Mouse (Mus musculus) spleen, postnatal 36 days (tissue): ENCODE results near the gene Vax2.

Experiments used
- DNase-seq, 2 experiments: peaks; one replicate each; pipeline ENCODE4 v3.0.0; 2022; ENCODE audit warnings: low spot score in 2 of 2, mixed read lengths in 1 of 2

The Vax2 gene

GRCm38 (mm10) chr6:83711067-83711675, at the start of gene Vax2:
Gene Vax2 (plus strand): TSS chr6:83711264.
- peak; percentile 16 to 17 for DNase-seq

GRCm38 (mm10) chr6:83665009-83665408, 46.1 kb upstream of the Vax2 start:
- DNase-seq, result no peak

- peak; percentile 25 to 41 for DNase-seq
Measured at GRCm38 (mm10) chr6:83673395-83673794, 37.7 kb upstream of the Vax2 start.

GRCm38 (mm10) chr6:83677757-83678156, 33.3 kb upstream of the Vax2 start, which contains the start of gene Cd207:
Gene Cd207 (minus strand): TSS chr6:83677857.
- DNase-seq, result no peak

GRCm38 (mm10) chr6:83689374-83689773, 21.7 kb upstream of the Vax2 start:
- DNase-seq, result no peak

- DNase-seq, result no peak
Measured at GRCm38 (mm10) chr6:83690277-83690676, 20.8 kb upstream of the Vax2 start.

GRCm38 (mm10) chr6:83690936-83691335, 20.1 kb upstream of the Vax2 start:
- DNase-seq, result no peak

GRCm38 (mm10) chr6:83692962-83693361, 18.1 kb upstream of the Vax2 start:
- no peak for DNase-seq

GRCm38 (mm10) chr6:83693835-83694234, 17.2 kb upstream of the Vax2 start:
- peak; percentile 22 to 24 for DNase-seq

- DNase-seq, result no peak
Measured at GRCm38 (mm10) chr6:83695731-83696130, 15.3 kb upstream of the Vax2 start.

GRCm38 (mm10) chr6:83696684-83697083, 14.4 kb upstream of the Vax2 start:
- no peak for DNase-seq

- DNase-seq, result no peak
Measured at GRCm38 (mm10) chr6:83697932-83698331, 13.1 kb upstream of the Vax2 start.

GRCm38 (mm10) chr6:83699971-83700370, 11.1 kb upstream of the Vax2 start:
- DNase-seq, result no peak

GRCm38 (mm10) chr6:83701001-83701400, 10.1 kb upstream of the Vax2 start:
- DNase-seq, result no peak

GRCm38 (mm10) chr6:83702146-83702999, 8.7 kb upstream of the Vax2 start:
- DNase-seq, result no peak

- no peak for DNase-seq
Measured at GRCm38 (mm10) chr6:83703000-83703721, 7.9 kb upstream of the Vax2 start.

- no peak for DNase-seq
Measured at GRCm38 (mm10) chr6:83703722-83704078, 7.4 kb upstream of the Vax2 start.

- DNase-seq, result no peak
Measured at GRCm38 (mm10) chr6:83704294-83704693, 6.8 kb upstream of the Vax2 start.

GRCm38 (mm10) chr6:83704701-83705100, 6.4 kb upstream of the Vax2 start:
- no peak for DNase-seq

- no peak for DNase-seq
Measured at GRCm38 (mm10) chr6:83707738-83708510, 3.1 kb upstream of the Vax2 start.

GRCm38 (mm10) chr6:83710361-83711066, 550 bp upstream of the Vax2 start:
- DNase-seq, result no peak
